Mouse (Mus musculus): ENCODE measurements around the gene Cstad. TPM values are rescaled to one million over a fixed set of nuclear protein-coding genes. Genes with fewer than 3 reads are reported as not detected.

Gene Cstad
- polyA plus RNA-seq, 1 experiment from 2014 or later: 0.13 TPM

- H3K4me3 ChIP-seq (replicated peaks): no peak overlapping the region
- no peak overlapping the region for H3K4me2 ChIP-seq
- no peaks in the 10 kb centered on the region for H3K36me3 ChIP-seq
- WGBS (ENCODE audit: insufficient replicate concordance): 56% methylated on average over 4 of the region's 4 CpGs
- ATAC-seq (ENCODE audit: low read depth): no peak
- no peak overlapping the region for H3K9ac ChIP-seq
- no peak overlapping the region for H3K27ac ChIP-seq
- H3K9me3 ChIP-seq (replicated peaks): no peaks in the 10 kb centered on the region
- no peaks in the 10 kb centered on the region for H3K27me3 ChIP-seq
- no peaks in the 10 kb centered on the region for H3K4me1 ChIP-seq (replicated peaks)
- DNase-seq: no peak
These were observed 21.3 kb upstream of the Cstad start for GRCm38 (mm10) chr2:30573522-30573921.

GRCm38 (mm10) chr2:30577010-30577409 lies 17.8 kb upstream of the Cstad start:
- Histone ChIP-seq H3K27me3 (no peaks in the 10 kb centered on the region), H3K4me1 (replicated peaks) (no peaks in the 10 kb centered on the region), H3K9ac (no peak overlapping the region), H3K36me3 (no peaks in the 10 kb centered on the region), H3K9me3 (replicated peaks) (no peaks in the 10 kb centered on the region), H3K4me2 (no peak overlapping the region), H3K27ac (no peak overlapping the region), H3K4me3 (replicated peaks) (no peak overlapping the region)
- no peak for DNase-seq
- ATAC-seq (ENCODE audit: low read depth): no peak
- 81% methylated on average over 9 of the region's 9 CpGs for WGBS (ENCODE audit: insufficient replicate concordance)

GRCm38 (mm10) chr2:30578006-30578405 lies 16.8 kb upstream of the Cstad start:
- no peaks in the 10 kb centered on the region for H3K36me3 ChIP-seq
- H3K4me1 ChIP-seq (replicated peaks): no peaks in the 10 kb centered on the region
- no peak overlapping the region for H3K4me3 ChIP-seq (replicated peaks)
- H3K27ac ChIP-seq: no peak overlapping the region
- H3K4me2 ChIP-seq: no peak overlapping the region
- no peak for ATAC-seq (ENCODE audit: low read depth)
- no peak for DNase-seq
- H3K9ac ChIP-seq: no peak overlapping the region
- WGBS (ENCODE audit: insufficient replicate concordance): 52% methylated on average over 2 of the region's 2 CpGs
- no peaks in the 10 kb centered on the region for H3K9me3 ChIP-seq (replicated peaks)
- no peaks in the 10 kb centered on the region for H3K27me3 ChIP-seq

- H3K4me3 ChIP-seq (replicated peaks): no peak overlapping the region
- DNase-seq (no peak), ATAC-seq (ENCODE audit: low read depth) (no peak)
- H3K36me3 ChIP-seq: no peaks in the 10 kb centered on the region
- no peak overlapping the region for H3K4me2 ChIP-seq
- 13% methylated on average over 8 of the region's 8 CpGs for WGBS (ENCODE audit: insufficient replicate concordance)
- H3K9ac ChIP-seq: no peak overlapping the region
- no peaks in the 10 kb centered on the region for H3K9me3 ChIP-seq (replicated peaks)
- H3K27ac ChIP-seq: no peak overlapping the region
- H3K27me3 ChIP-seq: no peaks in the 10 kb centered on the region
- H3K4me1 ChIP-seq (replicated peaks): peaks cover 16% of the 10 kb centered on the region; the same call in 1 of the 2 replicates
These were observed 7.7 kb upstream of the Cstad start for GRCm38 (mm10) chr2:30587161-30587560.

GRCm38 (mm10) chr2:30587671-30588070 lies 7.2 kb upstream of the Cstad start:
- H3K9ac ChIP-seq: no peak overlapping the region
- WGBS (ENCODE audit: insufficient replicate concordance): 36% methylated on average over 2 of the region's 2 CpGs
- H3K36me3 ChIP-seq: no peaks in the 10 kb centered on the region
- H3K4me3 ChIP-seq (replicated peaks): no peak overlapping the region
- no peaks in the 10 kb centered on the region for H3K27me3 ChIP-seq
- H3K4me1 ChIP-seq (replicated peaks): peaks cover 20% of the 10 kb centered on the region; the same call in 1 of the 2 replicates
- no peak for DNase-seq
- H3K27ac ChIP-seq: no peak overlapping the region
- H3K4me2 ChIP-seq: no peak overlapping the region
- H3K9me3 ChIP-seq (replicated peaks): no peaks in the 10 kb centered on the region
- ATAC-seq (ENCODE audit: low read depth): no peak

GRCm38 (mm10) chr2:30588985-30589511 lies 5.8 kb upstream of the Cstad start:
- H3K27ac ChIP-seq: no peak overlapping the region
- DNase-seq: no peak

GRCm38 (mm10) chr2:30589781-30590180 lies 5.1 kb upstream of the Cstad start:
- peaks cover 35% of the 10 kb centered on the region for H3K4me1 ChIP-seq (replicated peaks)
- no peak overlapping the region for H3K4me2 ChIP-seq
- H3K27me3 ChIP-seq: no peaks in the 10 kb centered on the region
- H3K9ac ChIP-seq: no peak overlapping the region
- no peak overlapping the region for H3K4me3 ChIP-seq (replicated peaks)
- ATAC-seq (ENCODE audit: low read depth): no peak
- DNase-seq: no peak
- H3K27ac ChIP-seq: no peak overlapping the region
- no peaks in the 10 kb centered on the region for H3K36me3 ChIP-seq
- no peaks in the 10 kb centered on the region for H3K9me3 ChIP-seq (replicated peaks)
- WGBS (ENCODE audit: insufficient replicate concordance): 61% methylated on average over 4 of the region's 4 CpGs

More at GRCm38 (mm10) chr2:30588985-30589511, 5.8 kb upstream of the Cstad start:
- 58% methylated on average over 4 of the region's 4 CpGs for WGBS (ENCODE audit: insufficient replicate concordance)
- Histone ChIP-seq H3K27me3 (no peaks in the 10 kb centered on the region), H3K4me3 (replicated peaks) (no peak overlapping the region), H3K4me2 (no peak overlapping the region), H3K36me3 (no peaks in the 10 kb centered on the region), H3K9me3 (replicated peaks) (no peaks in the 10 kb centered on the region), H3K9ac (no peak overlapping the region), H3K4me1 (replicated peaks) (peaks cover 27% of the 10 kb centered on the region)
- ATAC-seq (ENCODE audit: low read depth): no peak

GRCm38 (mm10) chr2:30590909-30591308 lies 3.9 kb upstream of the Cstad start:
- Histone ChIP-seq H3K4me3 (replicated peaks) (0 out of 2 replicates have a peak overlapping the region, but pooled peaks have one; percentile 8), H3K27me3 (no peaks in the 10 kb centered on the region), H3K27ac (no peak overlapping the region), H3K9me3 (replicated peaks) (no peaks in the 10 kb centered on the region), H3K4me2 (peak overlapping the region; percentile 48), H3K36me3 (no peaks in the 10 kb centered on the region), H3K9ac (no peak overlapping the region), H3K4me1 (replicated peaks) (peaks cover 42% of the 10 kb centered on the region)
- ATAC-seq (ENCODE audit: low read depth): peak; percentile 54; the same call in 1 of the 2 replicates
- 4% methylated on average over 3 of the region's 3 CpGs for WGBS (ENCODE audit: insufficient replicate concordance)
- peak; percentile 27 for DNase-seq

- Histone ChIP-seq H3K27ac (no peak overlapping the region), H3K4me3 (replicated peaks) (no peak overlapping the region), H3K9me3 (replicated peaks) (no peaks in the 10 kb centered on the region), H3K36me3 (no peaks in the 10 kb centered on the region), H3K9ac (no peak overlapping the region), H3K27me3 (no peaks in the 10 kb centered on the region), H3K4me2 (no peak overlapping the region), H3K4me1 (replicated peaks) (peaks cover 32% of the 10 kb centered on the region)
- 65% methylated on average over 6 of the region's 6 CpGs for WGBS (ENCODE audit: insufficient replicate concordance)
- ATAC-seq (ENCODE audit: low read depth) (no peak), DNase-seq (no peak)
These were observed 2.4 kb upstream of the Cstad start for GRCm38 (mm10) chr2:30592391-30592790.

- H3K27ac ChIP-seq: no peak overlapping the region
- H3K4me1 ChIP-seq (replicated peaks): peaks cover 29% of the 10 kb centered on the region
- DNase-seq: no peak
- no peak overlapping the region for H3K9ac ChIP-seq
- WGBS (ENCODE audit: insufficient replicate concordance): 72% methylated on average over 6 of the region's 6 CpGs
- H3K36me3 ChIP-seq: no peaks in the 10 kb centered on the region
- H3K27me3 ChIP-seq: no peaks in the 10 kb centered on the region
- no peaks in the 10 kb centered on the region for H3K9me3 ChIP-seq (replicated peaks)
- ATAC-seq (ENCODE audit: low read depth): no peak
- H3K4me3 ChIP-seq (replicated peaks): no peak overlapping the region
- H3K4me2 ChIP-seq: no peak overlapping the region
These were observed 1.9 kb upstream of the Cstad start for GRCm38 (mm10) chr2:30592951-30593350.

- WGBS (ENCODE audit: insufficient replicate concordance): 71% methylated on average over 13 of the region's 13 CpGs
- peak overlapping the region; percentile 75 for H3K4me2 ChIP-seq
- peak overlapping the region; percentile 80 for H3K27ac ChIP-seq
- H3K36me3 ChIP-seq: no peaks in the 10 kb centered on the region
- H3K9me3 ChIP-seq (replicated peaks): no peaks in the 10 kb centered on the region
- H3K4me1 ChIP-seq (replicated peaks): peaks cover 29% of the 10 kb centered on the region
- ATAC-seq (ENCODE audit: low read depth): no peak
- H3K9ac ChIP-seq: no peak overlapping the region; the same call in 1 of the 2 replicates
- H3K27me3 ChIP-seq: no peaks in the 10 kb centered on the region
- H3K4me3 ChIP-seq (replicated peaks): no peak overlapping the region
- no peak for DNase-seq
These were observed 1.1 kb upstream of the Cstad start for GRCm38 (mm10) chr2:30593636-30594310.

GRCm38 (mm10) chr2:30595796-30596195 lies 956 bp downstream of the Cstad start:
- DNase-seq: no peak
- Histone ChIP-seq H3K4me1 (replicated peaks) (peaks cover 35% of the 10 kb centered on the region), H3K36me3 (no peaks in the 10 kb centered on the region), H3K9me3 (replicated peaks) (no peaks in the 10 kb centered on the region), H3K27ac (no peak overlapping the region), H3K9ac (no peak overlapping the region), H3K27me3 (peaks cover 11% of the 10 kb centered on the region), H3K4me3 (replicated peaks) (no peak overlapping the region), H3K4me2 (peak overlapping the region; percentile 75; the same call in 1 of the 2 replicates)
- no peak for ATAC-seq (ENCODE audit: low read depth)
- WGBS (ENCODE audit: insufficient replicate concordance): 49% methylated on average over 4 of the region's 4 CpGs
